Comparison of ENCODE assay signal across 19 mouse cellular contexts in genomic region chr6:12892929-12893328, GRCm38 (mm10).
"Had no signal": no experiment of that assay in that cellular context is flagged by ENCODE, and none has a peak within 500 bp of the region (broad histone marks: within the 10 kb centered on the region; RNA-seq: fewer than 3 reads in every experiment).

No protein-coding gene starts in this region.

- ATAC-seq: intestine, embryonic 15.5 days; liver, postnatal 0 days; lung, postnatal 0 days; midbrain, embryonic 15.5 days had no signal

- H3K9me3 ChIP-seq: intestine, embryonic 15.5 days; limb, embryonic 12.5 days; limb, embryonic 15.5 days; midbrain, embryonic 12.5 days; midbrain, embryonic 15.5 days; neural tube, embryonic 12.5 days; neural tube, embryonic 15.5 days had no signal

- H3K4me2 ChIP-seq: intestine, embryonic 15.5 days; limb, embryonic 12.5 days; limb, embryonic 15.5 days; liver, embryonic 11.5 days; lung, embryonic 14.5 days; midbrain, embryonic 12.5 days; midbrain, embryonic 15.5 days; neural tube, embryonic 12.5 days; neural tube, embryonic 15.5 days had no signal

- H3K27ac ChIP-seq: intestine, embryonic 15.5 days; limb, embryonic 12.5 days; limb, embryonic 15.5 days; liver, embryonic 14.5 days; macrophage; midbrain, embryonic 12.5 days; midbrain, embryonic 15.5 days; neural tube, embryonic 12.5 days; neural tube, embryonic 15.5 days; stomach, postnatal 0 days had no signal

- H3K9ac ChIP-seq: intestine, embryonic 15.5 days; limb, embryonic 12.5 days; limb, embryonic 15.5 days; liver, embryonic 14.5 days; liver, postnatal 0 days; lung, embryonic 14.5 days; midbrain, embryonic 12.5 days; midbrain, embryonic 15.5 days; neural tube, embryonic 12.5 days; neural tube, embryonic 15.5 days had no signal

- H3K4me3 ChIP-seq: intestine, embryonic 15.5 days; limb, embryonic 12.5 days; limb, embryonic 15.5 days; midbrain, embryonic 12.5 days; midbrain, embryonic 15.5 days; neural tube, embryonic 12.5 days; neural tube, embryonic 15.5 days had no signal

- H3K4me1 ChIP-seq: intestine, embryonic 15.5 days; limb, embryonic 12.5 days; limb, embryonic 15.5 days; midbrain, embryonic 12.5 days; midbrain, embryonic 15.5 days; neural tube, embryonic 12.5 days; neural tube, embryonic 15.5 days had no signal

- H3K27me3 ChIP-seq: intestine, embryonic 15.5 days; limb, embryonic 12.5 days; limb, embryonic 15.5 days; midbrain, embryonic 12.5 days; midbrain, embryonic 15.5 days; neural tube, embryonic 12.5 days; neural tube, embryonic 15.5 days had no signal

- DNase-seq: kidney, adult 11 months; left cerebral cortex, postnatal 4 days; liver, postnatal 0 days; lung, embryonic 14.5 days; thymus, adult 2 months; thymus, postnatal 14 days; thymus, postnatal 4 days had no signal

- H3K36me3 ChIP-seq: intestine, embryonic 15.5 days; limb, embryonic 12.5 days; limb, embryonic 15.5 days; midbrain, embryonic 12.5 days; midbrain, embryonic 15.5 days; neural tube, embryonic 12.5 days; neural tube, embryonic 15.5 days had no signal
